Mouse (Mus musculus) neural tube, embryonic 12.5 days (tissue): ENCODE results near the gene Gm15091. TPM values are rescaled to one million over a fixed set of nuclear protein-coding genes. Genes with fewer than 3 reads are reported as not detected.
"Not testable (repeated sequence)": the region's sequence is repeated elsewhere in the genome, so short reads cannot be mapped to it uniquely, and the experiment has no call there.

Source experiments
- ATAC-seq: fragments of 200-750 bp; cut with Nextera tagmentation; 2 replicates; pipeline ENCODE4 v1.8.0; 2017; ENCODE audit warnings: low read depth, mild to moderate bottlenecking, moderate TSS enrichment, moderate library complexity; ENCODE audit not compliant: low FRiP score
- H3K27ac ChIP-seq: fragments of 300-500 bp; sonication (generic); 2 replicates; pipeline ENCODE4 v1.5.1; 2016
- H3K27me3 ChIP-seq: fragments of 300-500 bp; sonication (generic); replicated peaks from 2 replicates; pipeline ENCODE4 v1.6.1; 2016; ENCODE audit warnings: mild to moderate bottlenecking
- H3K36me3 ChIP-seq: fragments of 300-500 bp; sonication (generic); 2 replicates; pipeline ENCODE4 v1.6.1; 2016; ENCODE audit warnings: mild to moderate bottlenecking
- H3K4me1 ChIP-seq: fragments of 300-500 bp; sonication (generic); 2 replicates; pipeline ENCODE4 v1.6.1; 2016
- H3K4me2 ChIP-seq: fragments of 300-500 bp; sonication (generic); replicated peaks from 2 replicates; pipeline ENCODE4 v1.6.1; 2016; ENCODE audit warnings: mild to moderate bottlenecking
- H3K4me3 ChIP-seq: fragments of 300-500 bp; sonication (generic); 2 replicates; pipeline ENCODE4 v1.5.1; 2016
- H3K9ac ChIP-seq: fragments of 300-500 bp; sonication (generic); 2 replicates; pipeline ENCODE4 v1.6.1; 2016; ENCODE audit warnings: mild to moderate bottlenecking
- H3K9me3 ChIP-seq: fragments of 300-500 bp; sonication (generic); 2 replicates; pipeline ENCODE4 v1.6.1; 2016; ENCODE audit warnings: mild to moderate bottlenecking
- WGBS: fragments of 180-500 bp; shearing (Covaris S2); methylation state at CpG from one replicate; pipeline ENCODE4 v1.1.7; 2016; 5-methylcytosine and 5-hydroxymethylcytosine counted together
- polyA plus RNA-seq: library from polyadenylated mRNA; unstranded; fragments of >200 nt; fragmentation: Nextera tagmentation; extraction: Ambion mirVana; gene quantifications from 2 replicates; pipeline ENCODE4 v1.2.1, GENCODE M21; 2016

Gm15091 gene
- not detected in 2 replicates for polyA plus RNA-seq

DNA sequence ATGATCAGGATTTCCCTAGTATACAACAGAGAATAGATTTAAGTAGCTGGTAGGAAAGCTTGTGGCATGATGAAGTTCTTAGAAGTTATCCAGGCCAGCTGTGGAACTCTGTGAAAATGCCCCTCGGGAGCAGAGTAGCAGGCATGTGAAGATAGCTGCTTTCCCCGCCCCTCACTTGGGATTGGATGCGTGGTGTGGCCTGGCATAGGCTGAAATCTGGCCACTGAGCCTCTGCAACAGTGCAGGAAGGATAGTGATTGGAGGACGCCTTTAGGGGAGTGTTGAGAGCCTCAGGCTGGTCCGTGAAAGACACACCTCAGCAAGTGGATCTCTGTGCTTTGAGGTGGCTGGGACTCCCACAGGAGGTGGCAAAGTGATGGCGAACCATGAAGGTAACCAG is at the start of gene Gm15091:
Gene Gm15091 (plus strand): TSS at position 301 of the 400 bp plus-strand sequence.
- H3K9me3 ChIP-seq, H3K36me3 ChIP-seq, ATAC-seq, H3K27me3 ChIP-seq, H3K4me2 ChIP-seq, H3K9ac ChIP-seq, H3K4me1 ChIP-seq, H3K27ac ChIP-seq, H3K4me3 ChIP-seq: not testable (repeated sequence)
- WGBS: 77% methylated on average over 5 of the region's 6 CpGs

Other genes starting within 250 kb of the Gm15091 start
- gene Gm15097, start 157.2 kb upstream of the Gm15091 start, polyA plus RNA-seq: not detected in 2 replicates